Mouse (Mus musculus): ENCODE measurements around the gene Ephb3.

Ephb3 gene

GRCm38 (mm10) chr16:21208001-21208565, 3.5 kb downstream of the Ephb3 start:
- no peak for DNase-seq

- DNase-seq = no peak
These were observed 4.7 kb downstream of the Ephb3 start for GRCm38 (mm10) chr16:21209290-21209689.

GRCm38 (mm10) chr16:21210204-21210603, 5.6 kb downstream of the Ephb3 start:
- no peak for DNase-seq

- peak; percentile 69 for DNase-seq
These were observed 6.2 kb downstream of the Ephb3 start for GRCm38 (mm10) chr16:21210667-21211338.

- DNase-seq = no peak
These were observed 6.9 kb downstream of the Ephb3 start for GRCm38 (mm10) chr16:21211501-21211900.

GRCm38 (mm10) chr16:21212369-21212768, 7.8 kb downstream of the Ephb3 start:
- no peak for DNase-seq

- DNase-seq = no peak
These were observed 9.4 kb downstream of the Ephb3 start for GRCm38 (mm10) chr16:21213939-21214338.

GRCm38 (mm10) chr16:21214803-21215202, 10.2 kb downstream of the Ephb3 start:
- no peak for DNase-seq

GRCm38 (mm10) chr16:21216047-21216446, 11.5 kb downstream of the Ephb3 start:
- no peak for DNase-seq

GRCm38 (mm10) chr16:21217233-21217632, 12.7 kb downstream of the Ephb3 start:
- no peak for DNase-seq

- no peak for DNase-seq
These were observed 15.1 kb downstream of the Ephb3 start for GRCm38 (mm10) chr16:21219656-21220055.

- DNase-seq = no peak
These were observed 18.5 kb downstream of the Ephb3 start for GRCm38 (mm10) chr16:21223038-21223437.

- no peak for DNase-seq
These were observed 20.2 kb downstream of the Ephb3 start for GRCm38 (mm10) chr16:21224648-21225240.

- no peak for DNase-seq
These were observed 22.1 kb downstream of the Ephb3 start for GRCm38 (mm10) chr16:21226629-21227028.

- DNase-seq = no peak
These were observed 30.6 kb downstream of the Ephb3 start for GRCm38 (mm10) chr16:21235135-21235534.

- DNase-seq = no peak
These were observed 34.2 kb downstream of the Ephb3 start for GRCm38 (mm10) chr16:21238722-21239121.

GRCm38 (mm10) chr16:21240547-21240946, 36.0 kb downstream of the Ephb3 start:
- no peak for DNase-seq

GRCm38 (mm10) chr16:21241030-21241429, 36.5 kb downstream of the Ephb3 start:
- DNase-seq = no peak

- DNase-seq = no peak
These were observed 38.4 kb downstream of the Ephb3 start for GRCm38 (mm10) chr16:21242946-21243345.

- no peak for DNase-seq
These were observed 40.2 kb downstream of the Ephb3 start for GRCm38 (mm10) chr16:21244803-21245202.

GRCm38 (mm10) chr16:21245387-21245786, 40.8 kb downstream of the Ephb3 start:
- DNase-seq = no peak

GRCm38 (mm10) chr16:21245931-21246390, 41.4 kb downstream of the Ephb3 start:
- DNase-seq = peak; percentile 61

GRCm38 (mm10) chr16:21246391-21247036, 42.0 kb downstream of the Ephb3 start:
- DNase-seq = no peak

- DNase-seq = no peak
These were observed 42.5 kb downstream of the Ephb3 start for GRCm38 (mm10) chr16:21247037-21247432.
